Mouse (Mus musculus) erythroblast, adult 5-6 weeks (primary cell): ENCODE results near the gene Snapc4. TPM values are rescaled to one million over a fixed set of nuclear protein-coding genes. Genes with fewer than 3 reads are reported as not detected.

Experiments
- ATAC-seq: replicated peaks from 2 replicates; pipeline ENCODE4 v1.8.0; 2016; ENCODE audit warnings: moderate number of reproducible peaks, mild to moderate bottlenecking, moderate TSS enrichment, inconsistent platforms; ENCODE audit not compliant: poor library complexity, low FRiP score, severe bottlenecking
- total RNA-seq, 2 experiments: library from RNA; stranded (forward) in 1 of 2; stranded (reverse) in 1 of 2; fragments of 150-400 nt in 1 of 2; fragments of 200-764, 138-1000 nt in 1 of 2; gene quantifications; 2 replicates each; pipeline versions ENCODE4 v1.2.3 to v1.2.4; 2015 to 2017; ENCODE audit warnings: low replicate concordance in 2 of 2

Gene Snapc4
- total RNA-seq (2015; ENCODE audit: low replicate concordance) (2.9 and 12.3 TPM in 2 replicates), total RNA-seq (2017; ENCODE audit: low replicate concordance) (0.85 and 7.4 TPM in 2 replicates)

DNA sequence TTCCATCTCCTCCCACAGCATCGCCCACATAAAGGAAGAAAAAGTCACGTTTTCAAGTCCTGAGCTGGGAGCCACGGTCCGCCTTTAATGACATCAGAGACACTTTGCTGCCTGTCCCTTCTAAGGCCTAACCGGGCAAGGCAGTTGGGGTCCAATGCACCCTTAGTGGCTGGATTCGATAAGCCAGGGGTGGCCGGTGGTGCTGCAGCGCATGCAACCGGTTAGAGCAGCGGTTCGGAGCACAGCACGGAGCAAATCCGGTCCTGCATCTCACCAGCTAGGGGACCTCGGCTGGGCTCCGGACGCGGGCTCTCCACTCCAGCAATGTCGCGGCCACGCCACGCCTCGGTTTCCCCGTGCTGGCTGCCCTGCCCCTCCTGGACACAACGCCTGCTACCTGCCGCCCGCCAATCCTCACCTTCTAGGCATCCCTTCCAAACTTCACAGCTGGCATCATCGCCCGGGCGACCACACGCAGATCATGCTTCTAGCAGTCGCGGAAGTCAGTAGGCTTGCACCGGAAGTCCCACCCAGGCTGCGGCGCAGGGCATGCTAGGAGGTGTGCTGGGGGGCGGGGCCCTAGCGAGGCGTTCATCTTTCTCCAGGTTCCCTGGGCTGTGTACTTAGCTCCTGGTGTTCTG is at the start of gene Snapc4:
Snapc4 (minus strand) TSS at position 523 of the 641 bp plus-strand sequence.
- ATAC-seq, result peak; percentile 98

DNA sequence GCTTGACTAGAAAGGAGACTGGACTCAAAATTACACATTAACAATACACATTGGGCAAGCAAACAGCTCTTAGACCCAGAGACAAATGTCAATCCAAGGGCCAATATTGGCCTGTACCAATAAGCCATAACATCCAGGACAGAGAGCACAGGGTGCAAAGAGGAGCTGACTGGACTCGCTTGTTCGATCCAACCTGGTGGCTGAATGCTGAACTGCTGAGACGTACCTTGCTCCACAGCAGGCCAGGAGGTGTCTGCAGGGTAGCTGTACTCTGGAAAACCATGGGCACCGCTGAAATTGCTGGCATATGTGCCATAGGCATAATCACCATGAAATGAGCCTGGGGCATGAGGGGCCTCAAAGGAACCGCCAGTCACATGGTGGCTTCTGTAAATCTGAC is 49.4 kb upstream of the Snapc4 start:
- ATAC-seq, result no peak

DNA sequence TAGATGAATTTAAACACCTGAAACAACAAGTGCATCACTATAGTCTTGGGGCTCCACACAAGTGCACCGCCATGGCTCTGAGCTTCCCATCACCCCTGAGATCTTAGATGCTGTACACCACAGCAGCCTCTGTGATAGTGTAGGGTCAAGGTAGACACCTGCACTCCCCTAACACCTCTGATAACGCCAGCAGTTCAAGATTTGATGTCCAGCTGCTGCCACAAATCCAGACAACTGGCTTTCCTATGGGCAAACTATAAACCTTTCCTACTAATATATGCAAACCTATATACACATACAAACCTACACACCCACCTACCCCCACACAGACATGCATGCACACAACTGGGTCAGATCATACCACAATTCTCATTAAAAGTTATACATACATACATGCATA is 44.1 kb upstream of the Snapc4 start:
- no peak for ATAC-seq

DNA sequence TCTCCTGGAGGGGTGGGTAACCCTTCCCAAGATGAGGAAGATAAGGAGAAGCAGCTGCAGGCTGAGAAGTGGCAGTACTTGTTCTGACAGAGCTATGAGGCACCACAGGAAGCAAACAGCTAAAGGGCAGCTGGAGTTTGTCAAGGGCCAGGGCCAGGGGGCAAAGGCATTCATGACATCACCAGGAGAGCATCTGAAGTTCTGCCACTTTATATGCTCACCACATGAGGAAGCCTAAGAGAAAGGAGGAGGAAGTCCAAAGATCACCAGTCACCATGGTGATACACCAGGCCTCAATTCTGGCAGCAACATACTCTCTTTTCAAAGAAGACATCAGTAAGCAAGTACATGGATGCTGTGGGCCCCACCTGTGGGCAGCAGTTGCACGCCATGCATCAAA is 42.6 kb upstream of the Snapc4 start:
- ATAC-seq, result no peak

DNA sequence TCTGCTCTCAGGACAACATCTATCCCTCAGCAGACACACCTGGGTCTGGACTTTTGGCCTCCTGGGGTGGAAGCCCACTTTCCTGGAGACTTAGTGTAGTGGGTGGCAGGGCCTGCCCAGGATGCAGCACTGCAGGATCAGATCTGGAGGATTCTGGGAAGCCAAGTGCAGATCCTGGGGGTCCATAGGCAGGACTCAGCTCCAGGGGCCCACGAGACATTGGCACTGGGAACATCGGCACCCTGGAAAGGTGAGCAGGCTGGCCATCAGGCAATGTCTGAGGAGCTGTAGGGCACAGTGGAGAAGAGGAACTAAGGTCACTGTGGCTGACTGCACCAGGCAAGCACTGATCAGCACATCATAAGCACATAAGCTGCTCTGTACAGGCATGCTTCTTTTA is 41.5 kb upstream of the Snapc4 start:
- no peak for ATAC-seq

DNA sequence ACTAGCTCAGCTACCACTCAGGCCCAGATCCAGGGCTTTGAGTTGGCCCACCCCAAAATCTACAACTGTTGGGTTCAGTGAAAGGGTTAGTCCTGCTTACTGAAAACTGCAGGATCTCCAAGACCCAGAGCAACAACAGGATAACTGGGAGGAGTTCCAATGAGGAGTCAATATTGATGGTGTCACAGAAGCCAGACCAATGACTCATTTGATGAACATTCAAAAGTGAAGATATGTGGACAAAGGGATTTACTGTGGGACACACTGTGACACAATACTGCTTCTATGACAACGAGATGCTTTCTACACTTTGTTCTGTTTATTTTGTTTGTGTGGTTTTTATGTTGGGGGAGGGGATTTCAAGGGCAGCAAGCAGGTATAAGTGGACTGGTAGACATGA is 37.7 kb upstream of the Snapc4 start:
- no peak for ATAC-seq

DNA sequence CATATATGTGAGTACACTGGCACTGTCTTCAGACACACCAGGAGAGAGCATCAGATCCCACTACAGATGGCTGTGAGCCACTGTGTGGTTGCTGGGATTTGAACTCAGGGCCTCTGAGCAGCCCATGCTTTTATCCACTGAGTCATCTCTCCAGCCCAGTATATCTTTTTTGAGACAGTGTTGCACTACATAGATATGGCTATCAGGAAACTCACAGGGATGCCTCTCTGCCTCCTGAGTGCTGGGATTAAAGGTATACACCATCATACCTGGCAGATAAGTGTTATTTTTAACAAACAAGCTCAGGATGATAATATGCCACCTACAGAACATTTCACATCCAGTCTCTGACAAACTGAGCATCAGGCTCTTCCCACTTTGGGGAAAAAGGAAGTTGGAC is 36.6 kb upstream of the Snapc4 start:
- no peak for ATAC-seq

DNA sequence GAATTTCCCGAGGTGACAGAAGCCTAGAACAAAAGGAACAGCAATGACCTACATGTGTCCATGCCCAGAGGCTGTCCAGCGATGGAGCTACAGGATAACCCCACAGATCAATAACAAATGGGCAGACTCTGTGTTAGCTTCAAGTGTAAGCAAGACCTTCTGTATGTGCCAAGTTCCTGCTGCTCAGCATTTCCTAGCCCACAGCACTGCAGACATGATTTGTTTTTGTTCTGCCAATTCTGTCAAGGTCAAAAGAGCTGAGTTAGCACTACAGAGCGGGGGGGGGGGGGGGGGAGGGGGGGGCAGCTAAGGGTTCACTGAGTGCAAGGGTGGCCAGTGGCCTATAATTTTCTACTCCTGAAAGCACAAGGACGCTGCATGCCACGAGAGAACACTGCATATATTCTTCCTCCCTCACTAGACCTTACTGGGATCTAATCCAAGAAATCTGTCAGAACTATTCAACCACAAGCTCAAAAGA is 30.5 kb upstream of the Snapc4 start:
- ATAC-seq, result no peak

DNA sequence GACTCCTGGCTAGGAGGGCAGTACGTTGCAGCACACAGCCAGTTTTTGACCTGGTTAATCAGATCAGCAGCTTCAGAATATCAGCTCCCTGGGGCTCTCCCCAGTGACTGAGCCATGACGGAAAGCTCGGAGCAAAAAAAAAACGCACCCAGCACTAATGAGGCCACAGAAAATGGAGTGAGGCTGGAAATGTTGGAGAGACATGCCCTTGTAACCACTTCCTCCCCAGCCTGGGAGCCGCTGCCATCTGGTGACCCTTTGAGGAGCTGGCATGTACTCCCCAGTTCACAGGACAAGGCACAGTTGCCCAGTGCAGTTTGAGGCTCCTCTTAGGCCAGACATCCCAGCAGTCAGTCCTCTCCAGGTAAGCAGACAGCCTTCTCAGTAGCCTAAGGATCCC is 29.6 kb upstream of the Snapc4 start:
- no peak for ATAC-seq

DNA sequence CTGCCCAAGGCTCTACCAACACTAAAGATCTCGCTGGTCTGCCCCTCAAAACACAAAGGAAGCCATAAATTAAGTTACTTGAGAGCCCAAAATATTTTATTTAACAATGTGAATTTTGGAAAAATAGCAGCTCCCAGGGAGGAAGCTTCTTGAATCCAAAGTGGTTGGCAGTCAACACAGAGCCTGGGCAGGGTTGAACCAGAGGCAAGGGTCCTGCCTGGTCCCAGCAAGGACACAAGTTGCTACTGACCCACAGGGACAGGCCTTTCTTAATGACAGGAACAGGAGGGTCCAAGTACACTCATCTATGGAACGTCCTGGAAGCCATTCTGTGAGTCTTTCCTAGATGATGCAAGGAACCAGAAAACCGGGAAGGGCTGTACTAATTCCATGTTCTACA is 28.9 kb upstream of the Snapc4 start:
- ATAC-seq, result peak; percentile 12; the same call in 1 of the 2 replicates

DNA sequence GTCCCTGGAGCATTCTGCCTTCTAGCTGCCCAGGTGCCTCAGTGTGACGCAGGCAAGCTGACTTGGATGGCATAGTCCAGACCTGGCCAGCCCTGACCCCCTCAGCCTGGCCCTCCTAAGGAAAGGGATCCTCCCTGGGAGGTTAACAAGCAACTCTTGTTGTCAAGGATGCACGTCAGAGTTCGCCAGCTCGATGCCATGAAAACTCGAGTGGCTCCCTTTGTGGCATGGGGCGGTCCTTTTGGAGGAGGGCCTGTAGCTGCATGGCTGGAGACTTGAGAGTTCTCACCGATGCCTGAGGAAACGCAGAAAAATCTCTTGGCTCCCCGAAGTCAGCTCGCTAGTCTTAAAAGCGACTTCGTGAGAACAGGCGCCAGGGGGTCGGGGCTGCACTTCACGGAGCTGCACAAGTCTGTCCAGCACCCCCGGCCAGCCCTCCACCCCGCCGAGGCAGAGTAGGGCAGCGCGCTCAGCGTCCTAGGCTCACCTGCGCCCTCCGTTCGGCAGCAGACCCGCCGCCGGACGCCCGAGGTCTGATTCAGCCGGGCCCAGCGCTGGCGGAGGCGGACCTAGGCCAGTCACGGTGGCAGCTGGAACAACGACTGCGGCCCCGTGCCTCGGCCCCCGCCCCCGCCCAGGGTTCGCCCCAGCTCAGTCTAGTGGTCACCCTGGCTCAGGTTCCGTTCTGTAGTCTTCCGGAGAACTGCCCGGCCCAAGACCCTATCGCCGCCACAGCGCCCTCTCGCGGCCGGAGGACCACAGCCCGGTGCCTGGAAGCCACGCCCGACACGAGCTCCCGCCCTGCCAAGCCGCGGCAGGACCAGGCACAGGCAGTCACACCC is 28.3 kb upstream of the Snapc4 start, which contains the start of gene Inpp5e:
Inpp5e (minus strand) TSS at position 689 of the 842 bp plus-strand sequence.
- ATAC-seq, result peak; percentile 92

DNA sequence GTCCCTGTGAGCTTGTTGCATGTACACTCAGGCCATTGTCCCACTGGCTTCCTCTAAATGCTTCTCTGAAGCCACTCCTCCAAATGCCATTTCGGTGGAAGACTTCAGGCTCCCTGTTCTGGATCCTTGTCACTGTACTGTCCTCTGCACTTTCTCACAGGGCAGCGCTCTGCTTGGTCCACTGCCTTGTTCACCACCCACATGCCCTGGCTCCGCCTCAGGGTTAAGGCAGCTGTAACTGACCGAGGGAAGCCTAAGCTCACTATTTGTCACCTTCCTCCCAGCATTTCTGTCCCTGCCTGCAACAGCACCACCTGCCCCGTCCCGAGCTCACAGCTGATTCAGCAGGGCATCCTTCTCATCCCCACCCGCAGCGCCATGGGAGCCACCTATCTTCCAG is 22.9 kb upstream of the Snapc4 start:
- ATAC-seq, result no peak

DNA sequence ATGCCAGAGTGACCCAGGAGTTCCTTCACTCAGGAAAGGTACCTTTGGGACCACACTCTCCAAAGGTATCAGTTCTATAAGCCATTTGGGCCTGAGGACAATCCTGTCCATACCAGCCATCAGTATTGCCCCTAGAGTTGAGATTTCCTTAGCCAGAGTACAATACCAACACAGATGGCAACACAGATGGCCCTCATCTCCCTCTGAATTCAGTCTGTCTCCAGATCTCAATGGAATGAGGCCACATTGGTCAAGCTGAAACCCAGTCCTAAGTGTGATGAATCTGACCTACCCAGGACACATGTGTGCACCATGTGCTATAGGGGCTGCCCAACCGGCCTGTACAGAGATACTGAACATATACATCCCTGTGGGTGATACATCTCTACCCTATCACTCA is 21.8 kb upstream of the Snapc4 start:
- ATAC-seq, result no peak

DNA sequence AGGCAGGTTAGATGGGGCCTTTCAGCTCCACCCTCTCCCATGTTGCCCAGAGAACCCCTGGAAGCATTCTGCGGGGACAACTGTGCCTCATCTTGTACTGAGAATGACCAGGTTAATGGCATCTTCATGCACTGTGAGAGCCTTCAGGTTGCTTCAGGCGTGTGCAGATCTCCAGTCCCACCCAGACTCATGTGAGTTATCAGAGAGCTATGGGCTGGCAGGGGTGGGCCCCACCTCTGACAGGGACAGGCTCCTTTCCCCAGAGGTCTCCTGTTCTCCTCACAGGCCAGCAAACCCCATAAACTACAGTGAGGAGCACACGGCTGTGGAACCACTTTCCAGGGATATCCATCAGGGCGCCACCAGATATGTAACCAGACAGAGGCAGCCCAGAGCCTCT is 20.6 kb upstream of the Snapc4 start:
- no peak for ATAC-seq

DNA sequence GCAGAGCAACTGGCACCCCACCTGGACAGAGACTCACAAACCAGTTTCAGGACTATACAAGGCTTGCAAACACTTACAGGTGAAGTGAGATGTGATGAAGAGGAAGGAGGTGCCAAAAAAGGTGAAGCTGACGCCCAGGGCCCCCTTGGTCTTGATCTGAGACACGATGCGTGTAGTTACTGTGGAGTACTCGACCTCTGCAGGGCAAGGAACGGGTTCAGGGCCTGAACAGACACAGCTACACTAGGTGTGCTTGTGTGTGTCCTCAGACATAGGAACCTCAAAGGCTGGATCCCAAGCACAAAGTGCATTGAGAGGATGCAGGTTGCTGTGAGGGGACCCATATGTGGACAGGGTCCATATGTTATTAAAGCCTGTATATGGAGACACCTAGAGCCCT is 19.8 kb upstream of the Snapc4 start:
- no peak for ATAC-seq

DNA sequence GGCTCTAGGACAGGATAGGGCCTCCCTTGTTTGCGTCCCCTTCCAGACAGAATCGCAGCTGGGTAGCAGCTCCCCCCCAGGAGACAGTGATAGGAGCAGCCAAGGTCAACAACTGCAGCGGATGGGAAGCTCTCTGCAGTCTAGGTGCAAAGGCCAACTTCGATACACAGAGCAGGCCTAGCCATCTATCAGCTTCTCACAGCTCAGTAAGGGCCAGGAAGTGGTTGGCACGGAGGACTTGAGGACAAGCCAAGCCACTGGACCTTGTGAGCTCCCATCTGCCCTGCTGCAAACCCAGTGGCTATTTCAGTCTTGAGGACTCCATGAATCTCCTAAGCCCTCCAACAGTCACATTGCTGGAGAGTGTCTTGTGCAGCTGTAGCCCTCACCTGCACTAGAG is 19.2 kb upstream of the Snapc4 start:
- ATAC-seq, result no peak

DNA sequence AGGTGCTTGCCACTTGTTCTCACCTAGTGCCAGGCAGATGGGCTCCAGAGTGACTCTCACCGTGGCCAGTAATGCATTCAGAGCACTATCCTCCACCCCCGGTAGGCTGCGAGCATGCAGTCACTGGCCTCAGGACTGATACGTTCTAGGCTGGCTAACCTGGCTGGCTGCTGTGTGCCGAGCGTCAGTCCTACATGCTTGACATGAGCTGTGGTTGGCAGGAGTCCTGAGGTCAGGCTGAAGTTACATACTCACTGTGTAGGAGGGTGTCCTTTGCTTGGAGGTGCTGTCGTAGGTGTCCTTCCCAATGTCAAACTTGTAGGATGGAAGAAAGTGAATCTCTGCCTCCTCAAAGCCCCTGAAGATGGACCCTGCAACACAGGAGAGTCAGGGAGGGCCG is 18.5 kb upstream of the Snapc4 start:
- ATAC-seq, result no peak

DNA sequence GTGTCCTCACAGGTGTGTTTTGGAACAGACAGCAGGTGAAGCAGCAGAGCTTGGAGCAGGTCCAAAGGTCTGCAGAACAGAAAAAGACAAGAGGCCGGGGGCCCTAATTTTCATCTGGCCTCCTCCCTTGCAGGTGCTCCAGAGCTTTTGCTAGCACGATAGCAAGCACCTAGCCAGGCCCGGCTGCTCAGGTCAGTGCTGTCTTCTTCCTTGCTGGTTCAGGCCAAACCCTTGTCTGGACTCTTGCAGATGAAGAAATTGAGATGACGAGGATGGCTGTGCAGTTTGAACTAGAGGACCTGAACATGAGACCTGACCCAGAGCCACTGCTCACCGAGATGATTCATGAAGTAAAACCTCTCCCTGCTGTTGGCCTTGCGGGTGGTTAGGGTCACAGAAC is 11.2 kb upstream of the Snapc4 start:
- no peak for ATAC-seq

DNA sequence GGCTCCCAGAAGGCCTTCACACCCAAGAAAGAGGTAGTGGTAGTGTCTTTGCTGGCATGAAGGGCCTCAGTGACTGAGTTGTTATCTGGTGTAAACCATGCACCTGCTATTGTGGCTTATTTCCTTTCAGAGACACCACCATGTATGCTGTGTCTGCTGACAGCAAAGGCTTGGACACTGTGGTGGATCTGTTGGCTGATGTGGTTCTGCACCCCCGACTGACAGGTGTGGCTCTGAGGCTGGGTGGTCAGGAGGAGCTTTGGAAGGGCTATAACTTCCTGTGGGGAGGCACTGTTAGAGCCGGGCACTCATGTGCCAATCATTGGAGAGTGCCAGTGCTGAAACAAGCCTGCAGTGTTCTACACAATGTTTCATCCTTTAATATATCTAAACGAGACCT is 10.5 kb upstream of the Snapc4 start:
- no peak for ATAC-seq

DNA sequence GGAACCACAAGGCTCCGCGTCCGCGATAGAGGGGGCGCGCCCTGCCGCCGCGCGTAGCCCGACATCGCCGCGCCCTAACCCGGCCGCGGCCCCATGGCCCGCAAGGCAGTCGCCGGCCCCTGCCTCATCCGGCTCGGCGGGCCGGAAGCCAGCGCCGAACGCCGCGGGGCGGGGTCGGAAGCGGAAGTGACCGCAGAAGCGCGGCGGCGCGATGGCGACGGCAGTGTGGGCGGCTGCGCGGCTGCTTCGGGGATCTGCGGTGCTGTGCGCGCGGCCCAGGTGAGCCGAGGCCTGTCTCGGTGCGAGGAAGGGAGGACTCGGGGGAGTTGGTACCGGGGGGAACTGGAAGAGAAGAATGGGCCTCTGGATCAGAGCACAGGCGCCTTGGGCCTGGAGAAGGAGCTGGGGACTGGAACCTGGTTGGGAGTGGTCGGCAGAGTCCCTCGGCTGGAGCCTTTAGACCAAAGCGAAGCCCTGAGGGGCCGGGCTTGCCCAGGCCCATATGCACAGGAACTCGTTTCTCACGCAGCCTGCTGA is 8.8 kb upstream of the Snapc4 start, which contains the start of the genes Entr1 and Pmpca:
Entr1 (minus strand) TSS at position 163 of the 537 bp plus-strand sequence.
Pmpca (plus strand) TSS at position 186 of the 537 bp plus-strand sequence.
- ATAC-seq, result peak; percentile 89
